Mouse (Mus musculus) mouse embryonic stem cell (cell line): ENCODE data around the gene Gdpd3.

Experiments used
- in situ Hi-C, 2 experiments: fragments of 300-500 bp; cut with MboI; formaldehyde crosslinking; loops; 1 replicate in 1 of 2; 3 replicates in 1 of 2; pipeline ENCODE4 v1.14.3; 2019 to 2020; ENCODE audit warnings: low sequenced_read_pairs in 2 of 2, low pct_unique_long_range_greater_than_20kb in 1 of 2, mixed read lengths in 1 of 2; ENCODE audit not compliant: unreplicated experiment in 1 of 2

The Gdpd3 gene

DNA sequence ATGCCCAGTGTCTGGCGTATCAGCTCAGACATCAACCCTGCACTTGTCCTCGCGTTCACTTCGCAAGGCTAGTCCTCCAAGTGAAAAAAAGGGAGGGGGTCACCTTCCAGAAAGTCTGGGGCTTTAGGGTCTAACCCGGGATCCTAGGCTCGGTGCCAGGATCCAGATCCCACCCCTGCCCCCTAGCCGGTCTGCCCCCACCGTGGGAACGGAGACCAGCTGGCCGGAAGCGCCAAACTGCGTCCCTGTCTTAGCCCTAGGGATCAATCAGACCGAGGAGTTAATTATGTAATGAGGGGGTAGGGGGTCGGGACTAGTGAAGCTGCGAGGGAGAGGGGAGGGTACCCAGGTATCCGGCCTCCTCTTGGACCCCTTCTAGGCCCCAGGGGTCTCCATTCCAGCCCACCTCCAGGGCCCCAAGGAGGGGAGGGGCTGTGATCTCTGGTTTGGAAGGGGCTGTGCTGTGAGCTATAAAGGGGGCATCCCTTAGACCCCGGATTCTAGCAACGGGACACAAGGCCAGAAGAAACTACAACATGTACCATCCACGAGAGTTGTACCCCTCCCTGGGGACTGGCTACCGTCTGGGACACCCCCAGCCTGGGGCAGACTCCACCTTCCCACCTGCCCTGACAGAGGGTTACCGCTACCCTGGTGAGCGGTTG is 15.0 kb downstream of the Gdpd3 start, which contains the start of gene Tbx6:
Gene Tbx6 (plus strand): TSS at position 513 of the 665 bp plus-strand sequence.
- in situ Hi-C loops: no loop called here

DNA sequence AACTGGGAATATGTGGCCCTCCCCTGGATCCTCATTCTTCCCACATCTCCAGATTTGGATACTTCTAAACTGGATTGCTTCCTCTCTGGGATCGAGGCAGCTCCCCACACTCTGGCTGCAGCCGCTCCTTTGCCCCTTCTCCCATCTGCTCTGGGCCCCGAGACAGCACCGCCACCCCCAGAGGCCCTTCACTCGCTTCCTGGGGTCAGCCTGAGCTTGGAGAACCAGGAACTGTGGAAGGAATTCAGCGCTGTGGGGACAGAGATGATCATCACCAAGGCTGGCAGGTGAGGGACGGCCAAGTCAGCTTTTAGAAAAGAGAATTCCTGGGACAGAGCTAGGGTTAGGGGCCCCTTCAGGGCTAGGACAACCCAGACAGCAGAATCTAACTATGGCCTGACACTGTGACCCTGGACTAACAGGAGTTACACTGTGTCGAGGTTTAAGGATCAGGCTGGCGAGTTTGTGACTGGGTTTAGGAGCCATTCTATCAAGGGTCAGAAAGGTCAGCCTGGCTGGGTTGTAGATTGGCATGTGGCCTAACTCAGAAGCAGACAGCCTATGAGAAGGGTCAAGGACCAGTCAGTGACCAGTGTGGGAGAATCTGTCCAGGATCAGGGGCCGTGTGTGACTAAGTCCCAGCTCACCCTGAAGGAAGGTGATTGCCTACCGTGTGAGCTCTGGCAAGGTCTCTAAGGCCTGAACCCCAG is 15.7 kb downstream of the Gdpd3 start:
- in situ Hi-C loops: no loop called here

DNA sequence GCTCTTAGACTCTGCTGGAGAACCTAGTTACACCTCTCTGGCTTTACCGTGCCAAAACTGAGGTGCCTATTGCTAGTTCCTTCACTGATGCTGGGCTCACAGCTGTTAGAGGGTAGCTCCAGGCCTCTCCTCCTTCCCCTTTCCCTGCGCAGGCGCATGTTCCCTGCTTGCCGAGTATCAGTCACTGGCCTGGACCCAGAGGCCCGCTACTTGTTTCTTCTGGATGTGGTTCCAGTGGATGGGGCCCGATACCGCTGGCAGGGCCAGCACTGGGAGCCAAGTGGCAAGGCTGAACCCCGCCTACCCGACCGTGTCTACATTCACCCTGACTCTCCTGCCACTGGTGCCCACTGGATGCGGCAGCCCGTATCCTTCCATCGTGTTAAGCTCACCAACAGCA is 16.6 kb downstream of the Gdpd3 start:
- in situ Hi-C loops: no loop called here

DNA sequence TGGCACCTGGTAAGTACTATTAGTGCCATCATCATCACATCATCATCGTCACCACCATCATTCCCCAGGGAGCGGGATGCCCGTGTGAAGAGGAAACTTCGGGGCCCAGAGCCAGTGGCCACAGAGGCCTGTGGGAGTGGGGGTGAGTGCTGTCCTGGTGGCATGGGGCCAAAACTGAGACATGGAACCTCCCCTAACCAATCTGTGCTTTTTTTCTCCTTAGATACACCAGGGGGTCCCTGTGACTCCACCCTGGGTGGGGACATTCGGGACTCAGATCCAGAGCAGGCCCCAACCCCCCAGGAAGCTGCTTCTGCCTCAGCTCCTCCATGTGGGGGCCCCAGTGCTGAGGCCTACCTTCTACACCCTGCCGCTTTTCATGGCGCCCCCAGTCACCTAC is 18.3 kb downstream of the Gdpd3 start:
- in situ Hi-C loops: no loop called here

DNA sequence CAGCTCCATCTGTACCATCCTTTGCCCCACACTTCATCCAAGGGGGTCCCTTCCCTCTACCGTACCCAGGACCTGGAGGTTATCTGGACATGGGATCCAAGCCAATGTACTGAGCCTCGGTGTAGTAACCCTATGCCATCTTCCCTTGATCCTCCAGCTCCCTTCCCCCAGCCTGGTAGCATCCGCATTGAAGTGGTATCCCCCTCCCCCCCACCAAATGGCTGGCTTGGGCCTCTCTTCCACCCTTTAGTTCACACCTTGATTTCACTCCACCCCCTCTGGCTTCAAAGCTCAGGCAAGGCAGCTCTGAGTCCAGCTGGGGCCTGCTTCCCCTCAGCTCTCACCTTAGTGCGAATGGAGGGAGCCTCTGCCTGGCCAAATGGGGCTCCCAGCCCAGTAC is 18.9 kb downstream of the Gdpd3 start:
- in situ Hi-C loops: no loop called here

DNA sequence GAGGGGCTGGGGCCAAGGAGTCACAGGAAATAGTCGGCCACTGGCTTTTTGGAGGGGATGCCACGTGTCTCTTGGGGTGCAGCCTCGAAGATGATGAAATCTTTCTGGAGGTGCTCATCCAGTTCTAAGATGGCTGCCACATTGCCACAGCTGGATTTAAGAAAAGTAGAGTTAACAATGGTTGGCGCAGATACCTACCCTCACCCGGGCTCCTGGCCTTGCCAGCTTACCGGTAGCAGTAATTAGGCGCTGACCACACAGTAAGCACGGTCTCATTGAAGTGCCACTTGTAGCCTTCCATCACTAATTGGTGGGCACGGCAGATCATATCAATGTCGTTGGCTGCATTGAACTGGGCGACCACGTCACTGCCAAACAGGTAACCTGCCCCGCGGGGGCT is 20.0 kb downstream of the Gdpd3 start:
- in situ Hi-C loops: no loop called here

DNA sequence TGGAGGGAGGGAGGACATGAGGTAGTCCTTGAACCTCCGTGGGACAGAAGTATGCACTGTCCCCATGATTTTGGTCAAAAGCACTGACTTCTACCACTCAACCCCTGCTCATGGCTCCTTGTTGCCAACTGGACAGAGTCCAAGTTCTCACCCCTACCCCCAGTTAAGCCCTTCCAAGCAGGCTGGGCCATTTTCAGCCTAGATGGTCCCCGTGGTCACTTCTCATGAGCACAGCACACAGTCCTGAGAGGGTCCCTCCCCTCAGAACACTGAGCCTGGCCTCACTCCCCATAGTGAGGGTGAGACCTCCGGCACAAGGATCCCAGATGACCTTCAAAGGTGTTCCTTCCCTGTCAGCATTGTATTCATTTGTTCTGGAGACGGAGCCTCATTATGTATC is 23.0 kb downstream of the Gdpd3 start:
- in situ Hi-C loops: no loop called here

DNA sequence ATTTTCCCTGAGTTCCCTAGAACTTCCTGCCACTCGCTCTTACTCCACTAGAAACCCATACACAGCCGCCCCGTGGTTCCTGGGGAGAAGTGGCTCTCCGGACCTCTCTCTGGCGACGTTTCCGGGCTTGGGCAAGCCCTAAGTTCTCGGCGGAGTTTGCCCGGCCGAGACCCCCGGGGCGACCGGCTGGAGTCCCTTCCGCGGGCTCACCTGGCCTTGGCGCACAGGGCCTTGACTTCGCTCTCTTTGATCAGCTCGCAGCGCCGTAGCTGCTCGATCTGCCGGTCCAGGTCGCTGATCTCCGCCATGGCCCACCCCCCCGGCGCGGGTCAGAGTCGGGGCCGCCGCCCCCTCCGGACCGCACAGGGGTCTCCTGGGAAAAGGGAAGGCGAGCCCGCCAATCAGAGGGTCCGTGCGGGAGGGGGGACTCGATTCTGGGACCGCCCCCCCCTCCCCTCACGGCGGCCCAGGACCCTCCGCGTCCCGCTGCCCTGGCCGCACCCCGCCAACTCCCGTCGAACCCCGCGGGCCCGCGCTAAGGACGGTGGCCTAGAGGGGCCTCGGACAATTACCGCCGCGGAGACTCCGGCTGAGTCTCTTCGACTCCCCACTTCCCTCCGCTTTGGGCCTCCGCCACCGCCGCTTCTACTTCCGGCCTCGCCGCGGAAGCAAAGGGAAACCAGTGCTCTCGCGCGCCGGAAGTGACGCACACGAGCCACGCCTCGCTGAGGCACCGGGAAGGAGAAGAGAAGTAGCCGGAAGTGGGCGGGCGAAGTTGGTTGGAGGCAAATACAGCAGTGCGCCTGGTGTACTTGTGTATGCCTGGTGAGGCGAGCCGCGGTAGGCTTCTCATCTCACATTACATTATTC is 26.0 kb downstream of the Gdpd3 start, which contains the start of gene Ppp4c:
Gene Ppp4c (minus strand): TSS at position 646 of the 870 bp plus-strand sequence.
- in situ Hi-C loops: no loop called here

DNA sequence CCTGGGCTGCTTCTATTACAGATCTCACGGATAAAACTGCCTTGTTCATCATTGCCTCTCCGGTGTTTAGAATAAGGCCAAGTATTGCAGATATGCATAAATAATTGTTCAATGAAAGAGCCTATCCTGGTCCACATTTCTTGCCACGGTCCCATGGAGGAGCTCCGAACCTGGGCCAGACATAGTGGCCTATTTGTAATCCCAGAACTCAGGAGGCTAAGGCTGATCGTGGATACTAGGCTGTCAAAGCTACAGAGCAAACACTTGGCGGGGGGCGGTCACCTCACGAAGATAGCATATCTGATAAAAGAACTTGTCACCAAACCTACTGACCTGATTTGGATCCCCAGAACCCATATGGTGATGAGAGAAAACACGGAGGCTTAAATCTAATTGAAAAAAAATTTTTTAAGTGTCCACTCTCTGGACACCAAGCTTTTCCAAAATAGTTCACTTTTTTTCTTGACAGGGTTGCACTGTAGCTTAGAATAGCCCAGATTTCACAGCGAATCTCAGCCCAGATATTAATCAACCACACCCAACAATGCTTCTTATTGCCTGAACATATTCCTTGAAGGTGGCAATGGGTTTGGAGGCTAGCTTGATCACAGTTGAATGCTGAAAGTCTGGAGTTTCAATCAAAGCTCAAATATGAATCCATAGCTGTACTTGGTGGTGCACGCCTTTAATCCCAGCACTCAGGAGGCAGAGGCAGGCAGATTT is 26.7 kb downstream of the Gdpd3 start:
- in situ Hi-C loops: no loop called here

DNA sequence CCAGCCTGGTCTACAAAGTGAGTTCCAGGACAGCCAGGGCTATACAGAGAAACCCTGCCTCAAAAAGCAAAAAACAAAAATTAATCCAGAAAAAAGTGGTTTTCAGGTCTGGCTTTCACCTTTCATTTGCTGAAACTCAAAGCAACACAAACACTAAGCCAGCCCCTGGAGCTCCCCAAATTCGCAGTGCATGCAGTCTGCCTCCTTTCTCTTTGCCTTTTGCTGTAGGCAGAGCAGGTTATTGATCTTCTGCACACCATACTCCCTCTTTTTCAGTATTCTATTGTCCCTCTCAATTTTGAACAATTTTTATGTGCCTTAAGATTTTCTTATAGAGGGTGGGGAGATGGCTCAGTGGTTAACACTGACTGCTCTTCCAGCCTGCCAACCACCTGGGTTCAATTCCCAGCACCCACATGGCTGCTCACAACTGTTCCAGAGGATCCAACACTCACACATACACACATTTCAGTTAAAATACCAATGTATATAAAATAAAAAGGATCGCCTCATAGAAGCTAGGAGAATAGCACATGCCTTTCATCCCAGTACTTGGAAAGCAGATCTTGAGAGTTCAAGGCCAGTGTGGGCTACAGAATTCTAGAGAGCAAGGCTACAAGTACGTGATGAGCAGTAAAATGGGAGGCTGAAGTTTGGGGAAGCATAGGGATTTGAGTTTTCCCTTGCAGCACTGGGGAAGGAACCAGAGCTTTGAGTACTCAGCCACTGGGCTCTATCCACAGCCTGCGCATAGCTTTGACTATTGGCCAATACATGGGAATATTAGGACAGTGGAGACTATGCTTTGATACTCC is 27.5 kb downstream of the Gdpd3 start:
- in situ Hi-C loops: no loop called here

DNA sequence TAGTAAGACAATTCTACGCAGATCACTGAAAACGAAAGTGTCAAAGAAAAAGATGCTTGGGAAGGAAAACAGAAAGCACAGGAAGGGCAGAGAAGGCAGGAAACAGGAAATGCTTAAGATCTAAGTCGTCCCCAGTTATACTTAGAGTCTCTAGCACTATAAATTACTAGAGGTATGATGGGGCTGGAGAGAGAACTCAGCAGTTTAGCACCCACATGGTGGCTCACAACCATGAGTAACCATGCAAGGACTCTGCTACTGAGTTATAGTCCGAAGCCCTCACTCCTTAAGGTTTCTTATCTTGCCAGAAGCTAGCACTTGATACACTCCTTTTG is 28.1 kb downstream of the Gdpd3 start:
- in situ Hi-C loops: no loop called here

DNA sequence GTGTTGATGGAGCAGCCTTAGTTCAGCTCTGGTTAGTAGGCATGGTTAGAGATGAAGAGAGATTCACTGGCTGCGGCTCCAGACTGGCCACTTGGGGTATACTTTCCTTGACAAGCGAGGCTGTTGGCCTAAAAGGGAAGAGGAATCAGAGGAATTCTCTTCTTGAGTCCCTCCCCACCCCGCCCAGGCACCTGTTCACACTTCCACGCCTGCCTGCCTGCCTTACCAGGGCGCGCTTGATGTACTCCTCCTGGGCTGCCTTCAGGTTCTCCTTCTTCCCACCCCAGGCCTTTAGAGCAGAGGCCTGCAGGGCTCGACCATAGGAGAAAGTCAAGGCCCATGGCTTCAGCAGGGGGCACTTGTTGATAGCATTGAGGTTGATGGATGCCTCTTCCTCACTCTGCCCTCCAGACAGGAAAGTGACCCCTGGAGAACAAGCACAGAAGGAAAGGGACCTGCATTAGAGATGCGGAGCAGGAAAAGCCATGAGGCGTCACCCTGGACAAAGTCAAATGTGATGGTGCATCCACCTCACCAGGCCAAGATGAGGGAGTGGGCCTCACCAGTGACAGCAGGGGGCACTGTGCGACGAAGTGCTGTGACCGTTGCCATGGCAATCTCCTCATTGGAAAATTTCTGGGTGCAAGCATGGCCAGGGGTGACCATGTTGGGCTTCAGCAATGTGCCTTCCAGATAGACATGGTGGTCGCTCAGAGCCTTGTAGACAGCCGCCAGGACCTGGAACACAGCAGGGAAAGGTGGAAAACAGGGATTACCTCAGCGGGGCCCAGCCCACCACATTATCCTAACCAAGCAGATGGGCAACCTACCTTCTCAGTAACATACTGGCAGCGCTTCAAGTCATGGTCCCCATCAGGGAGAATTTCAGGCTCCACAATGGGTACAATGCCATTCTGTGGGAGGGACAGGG is 29.5 kb downstream of the Gdpd3 start:
- in situ Hi-C loops: no loop called here

DNA sequence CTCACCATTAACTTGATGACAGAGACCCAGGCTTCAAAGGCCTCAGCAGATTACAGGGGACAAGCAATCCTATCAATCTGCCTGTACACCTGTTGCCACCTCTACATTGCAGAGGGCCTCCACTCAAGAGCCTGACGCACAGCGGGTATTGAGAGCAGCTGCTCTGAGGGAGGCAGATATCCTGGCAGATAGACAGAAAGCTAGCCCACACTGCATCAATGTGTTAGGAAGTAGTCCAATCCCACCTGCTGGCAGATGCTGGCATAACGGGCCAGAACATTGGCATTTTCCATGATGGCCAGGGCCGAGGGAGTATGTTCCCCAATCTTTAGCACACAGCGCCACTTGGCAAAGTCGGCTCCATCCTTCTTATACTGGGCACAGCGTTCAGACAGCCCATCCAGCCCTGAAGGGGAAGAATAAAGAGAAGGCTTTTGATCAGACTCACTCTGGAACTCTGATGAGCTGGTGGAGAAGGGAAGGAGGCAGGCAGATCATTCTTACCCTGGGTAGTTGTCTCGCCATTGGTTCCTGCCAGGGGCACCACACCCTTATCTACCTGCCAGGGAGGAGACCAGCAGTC is 30.3 kb downstream of the Gdpd3 start:
- in situ Hi-C loops: no loop called here

DNA sequence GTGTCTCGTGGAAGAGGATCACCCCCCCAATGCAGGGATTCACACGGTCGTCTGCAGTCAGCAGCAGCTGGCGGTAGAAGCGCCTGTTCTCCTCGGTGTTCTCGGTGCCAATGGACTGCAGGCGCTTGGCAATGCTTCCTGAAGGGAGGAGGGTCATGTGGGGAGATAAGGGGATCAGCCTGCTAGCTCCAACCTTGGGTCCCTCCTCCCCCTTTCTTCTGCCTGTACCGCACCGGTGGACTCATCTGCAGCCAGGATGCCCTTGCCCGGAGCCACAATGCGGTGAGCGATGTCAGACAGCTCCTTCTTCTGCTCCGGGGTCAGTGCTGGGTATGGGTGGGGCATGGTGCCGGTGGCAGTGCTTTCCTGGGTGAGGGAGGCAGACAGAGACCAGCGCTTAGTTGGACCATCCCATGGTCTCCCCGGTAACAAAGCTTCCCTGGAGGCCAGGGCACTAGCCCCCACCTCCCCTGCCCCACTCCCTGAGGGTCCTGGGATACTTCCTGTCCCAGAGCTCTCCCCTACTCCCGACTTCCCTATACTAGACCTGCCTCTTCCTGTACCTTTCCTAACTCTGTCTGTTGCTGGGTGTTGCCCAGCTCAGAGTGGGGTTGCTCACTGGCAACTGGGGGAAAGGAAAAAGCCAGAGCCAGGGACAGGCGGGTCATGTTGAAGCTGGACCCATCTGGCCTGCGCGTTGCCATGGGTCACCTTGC is 31.4 kb downstream of the Gdpd3 start, which contains the start of gene Fam57b:
Gene Fam57b (plus strand): TSS at position 258 of the 716 bp plus-strand sequence.
- in situ Hi-C loops: no loop called here

DNA sequence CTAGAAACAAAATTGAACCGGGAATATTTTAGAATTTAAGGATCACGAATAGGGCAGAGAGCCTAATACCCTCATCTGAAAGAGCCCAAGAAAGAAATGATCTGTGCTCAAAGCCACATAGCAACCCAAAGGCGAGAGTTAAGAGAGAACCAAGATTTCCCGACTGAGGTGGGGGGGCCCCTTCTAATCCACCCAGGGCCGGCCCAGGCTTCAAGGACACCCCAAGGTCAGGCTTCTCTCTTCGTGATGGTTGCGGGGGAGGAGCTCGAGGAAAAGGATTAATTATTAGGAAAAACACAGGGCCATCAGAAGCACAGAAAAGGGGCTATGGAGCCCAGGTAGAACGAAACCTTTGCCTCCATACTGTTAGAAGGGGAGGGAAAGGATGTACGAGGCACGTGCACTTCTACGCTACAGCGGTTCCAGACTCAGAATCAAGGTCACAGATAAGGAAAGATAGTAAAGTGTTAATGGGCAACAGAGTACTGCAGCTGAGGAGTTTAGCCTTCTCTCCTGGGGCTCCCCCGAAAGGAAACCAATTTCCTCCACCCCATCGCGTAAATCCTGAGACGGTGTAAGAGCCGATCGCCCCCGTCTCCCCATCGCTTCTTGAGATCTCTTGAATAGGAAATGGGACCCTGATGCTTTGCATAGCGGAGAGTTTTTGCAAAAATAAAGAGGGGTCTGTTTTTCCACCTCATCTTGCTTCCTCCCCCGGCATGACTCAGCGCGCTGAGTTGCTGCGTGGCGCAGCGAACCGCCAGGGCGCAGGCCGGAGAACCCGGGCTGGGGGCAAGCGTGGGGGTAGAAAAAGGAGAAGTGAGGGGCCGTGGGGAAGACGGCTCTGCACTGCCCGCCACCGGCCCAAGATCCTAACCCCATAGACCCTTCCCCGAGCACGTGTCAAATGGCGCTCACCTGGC is 32.3 kb downstream of the Gdpd3 start:
- in situ Hi-C loops: no loop called here
